Mouse (Mus musculus): ENCODE results near the gene Zfp385b. TPM values are rescaled to one million over a fixed set of nuclear protein-coding genes. Genes with fewer than 3 reads are reported as not detected.

Zfp385b gene
- 0.64 TPM for polyA plus RNA-seq (2014; fragmentation: Illumina TruSeq; extraction: RNeasy Lipid Tissue Mini Kit (QIAGEN cat#74804); ENCODE audit: low read depth, low replicate concordance)

DNA sequence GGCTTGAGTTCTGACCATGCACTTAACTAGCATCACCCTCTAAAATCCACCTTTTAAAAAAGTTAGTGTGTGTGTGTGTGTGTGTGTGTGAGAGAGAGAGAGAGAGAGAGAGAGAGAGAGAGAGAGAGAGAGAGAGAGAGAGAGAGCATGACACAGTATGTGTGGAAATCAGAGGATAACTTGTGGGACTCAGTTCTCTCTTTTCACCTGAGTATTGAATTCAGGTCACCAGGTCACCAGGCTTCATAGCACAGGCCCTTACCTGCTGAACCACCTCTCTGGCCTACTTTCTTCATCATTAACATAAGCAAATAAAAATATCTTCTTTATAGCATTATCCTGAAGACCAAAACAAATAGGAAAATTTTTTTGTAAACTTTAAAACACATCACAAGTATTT, at the start of gene Zfp385b:
Gene Zfp385b (minus strand): TSS at position 101 of the 400 bp plus-strand sequence.

Other genes starting within 250 kb of the Zfp385b start
- gene Cwc22, start 126.7 kb upstream of the Zfp385b start, polyA plus RNA-seq (2014; fragmentation: Illumina TruSeq; extraction: RNeasy Lipid Tissue Mini Kit (QIAGEN cat#74804); ENCODE audit: low read depth, low replicate concordance), result 38.6 TPM

Data from adrenal gland, adult 10 weeks (tissue).